Mouse (Mus musculus) erythroblast, adult 5-6 weeks (primary cell): ENCODE measurements around the gene Fxyd7. TPM values are rescaled to one million over a fixed set of nuclear protein-coding genes. Genes with fewer than 3 reads are reported as not detected.

Experiments used
- ATAC-seq: replicated peaks from 2 replicates; pipeline ENCODE4 v1.8.0; 2016; ENCODE audit warnings: moderate number of reproducible peaks, mild to moderate bottlenecking, moderate TSS enrichment, inconsistent platforms; ENCODE audit not compliant: poor library complexity, low FRiP score, severe bottlenecking
- total RNA-seq, 2 experiments: library from RNA; stranded (forward) in 1 of 2; stranded (reverse) in 1 of 2; fragments of 150-400 nt in 1 of 2; fragments of 200-764, 138-1000 nt in 1 of 2; gene quantifications; 2 replicates each; pipeline versions ENCODE4 v1.2.3 to v1.2.4; 2015 to 2017; ENCODE audit warnings: low replicate concordance in 2 of 2

The Fxyd7 gene
- total RNA-seq, 2 experiments from 2014 or later: not detected

DNA sequence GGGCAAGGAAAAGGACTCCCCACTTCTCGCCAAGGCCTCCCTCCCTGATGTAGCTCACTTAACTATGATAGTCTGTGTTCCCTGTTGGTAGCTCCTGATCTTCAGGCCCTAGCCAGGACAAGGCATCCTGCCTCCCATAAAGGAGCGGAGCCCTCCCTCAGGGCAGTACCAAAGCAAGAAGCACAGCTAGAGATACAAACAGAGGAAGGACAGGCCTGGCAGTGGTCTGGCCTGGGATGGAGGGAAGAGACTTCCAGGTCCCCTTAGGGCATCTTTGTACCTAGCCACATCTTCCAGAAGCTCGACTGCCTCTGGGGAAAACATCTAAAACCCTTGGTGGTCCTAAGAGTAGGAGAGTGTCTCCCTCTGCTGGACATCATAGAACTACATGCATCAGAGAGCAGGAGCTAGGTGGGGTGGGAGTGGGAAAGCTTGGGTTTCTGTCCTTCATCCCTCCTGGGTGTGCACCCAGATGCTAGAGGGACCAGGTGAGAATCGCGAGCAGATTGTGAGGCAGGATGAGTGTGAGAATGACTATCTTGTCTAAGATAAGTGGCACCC, 26.7 kb upstream of the Fxyd7 start:
- ATAC-seq: no peak

DNA sequence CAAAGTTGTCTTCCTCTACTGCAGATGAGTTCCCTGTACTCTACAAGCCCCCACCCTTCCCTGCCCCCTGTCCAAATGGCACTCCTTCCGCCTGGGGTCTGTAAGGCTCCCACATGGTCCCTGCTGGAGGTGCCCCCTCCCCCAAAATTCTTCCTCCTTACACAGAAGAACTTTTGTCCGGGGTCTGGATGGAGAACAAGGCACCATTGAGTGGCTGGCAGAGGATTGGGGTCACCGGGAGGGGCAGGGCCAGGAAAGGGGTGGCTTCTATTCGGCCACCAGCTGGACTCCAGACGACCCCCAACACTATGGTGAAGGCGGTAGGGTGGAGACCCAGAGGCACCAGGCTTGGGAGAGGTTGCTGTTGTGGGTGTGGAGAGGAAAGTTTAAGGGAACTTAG, 26.2 kb upstream of the Fxyd7 start:
- no peak for ATAC-seq

DNA sequence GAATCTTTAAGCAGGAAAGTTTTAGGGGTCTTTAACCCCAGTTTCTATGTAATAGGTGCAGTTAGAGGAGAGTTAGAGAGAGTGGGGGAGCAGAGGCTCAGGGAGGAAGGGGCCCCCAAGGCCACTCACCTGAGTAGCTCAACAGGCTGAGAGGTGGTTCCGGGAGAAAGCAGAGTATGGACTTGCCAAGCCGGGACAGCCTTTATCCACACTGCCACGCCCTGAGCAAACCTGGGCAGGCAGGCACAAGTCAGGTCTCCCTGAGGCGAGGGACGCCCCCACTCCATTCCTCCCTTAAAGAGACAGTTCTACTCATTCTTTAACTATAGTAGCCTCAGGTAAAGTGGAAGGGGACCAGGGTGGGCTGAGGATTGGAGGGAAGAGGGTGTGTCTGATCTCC, 25.2 kb upstream of the Fxyd7 start, which contains the start of gene Fxyd3:
Fxyd3 (minus strand) TSS at position 213 of the 400 bp plus-strand sequence.
- ATAC-seq: no peak

DNA sequence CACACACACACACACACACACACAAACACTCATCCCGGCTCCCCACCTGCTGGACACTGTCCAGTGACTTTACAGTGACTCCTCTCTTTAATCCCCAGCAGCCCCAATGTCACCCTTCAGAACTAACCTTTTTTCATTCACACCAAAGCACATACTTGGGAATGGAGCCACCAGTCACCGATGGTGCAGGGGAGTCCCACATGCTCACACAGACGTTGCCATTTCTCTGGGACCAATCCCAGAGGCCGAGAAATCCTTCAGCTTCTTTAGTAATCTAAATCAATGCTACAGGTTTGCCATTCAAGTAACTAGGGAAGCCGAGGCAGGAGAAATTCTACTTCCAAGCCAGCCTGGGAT, 23.4 kb upstream of the Fxyd7 start:
- no peak for ATAC-seq

DNA sequence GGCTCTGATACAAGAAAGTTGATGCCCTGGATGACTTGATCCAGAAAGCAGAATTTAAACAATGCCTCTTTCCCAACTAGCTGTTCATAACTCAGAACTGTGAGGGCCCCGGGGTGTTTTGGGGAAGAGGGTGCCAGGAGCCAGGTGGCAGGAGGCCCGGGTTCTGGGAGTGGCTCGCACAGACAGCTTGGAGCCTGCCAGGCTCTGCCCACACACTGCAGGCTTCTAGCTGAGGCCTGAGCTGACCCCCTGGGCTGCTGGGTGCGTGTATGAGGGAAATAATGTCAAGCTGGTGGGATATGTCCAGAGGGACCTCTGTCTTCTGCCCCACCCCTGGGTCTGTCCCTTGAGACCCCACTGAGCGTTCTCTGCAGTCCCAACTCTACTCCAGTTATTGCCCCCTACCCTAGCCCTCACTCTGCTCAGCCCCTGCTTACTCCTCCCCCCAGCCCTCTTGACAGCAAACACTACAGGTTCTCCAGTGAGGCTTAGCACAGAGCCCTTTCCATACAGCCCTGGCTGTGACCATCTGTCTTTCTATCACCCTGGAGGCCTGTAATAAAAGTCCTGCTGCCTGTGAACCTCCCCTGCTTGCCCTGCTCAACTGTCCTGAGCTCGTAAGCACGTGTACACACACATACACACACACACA, 22.9 kb upstream of the Fxyd7 start:
- ATAC-seq: no peak

DNA sequence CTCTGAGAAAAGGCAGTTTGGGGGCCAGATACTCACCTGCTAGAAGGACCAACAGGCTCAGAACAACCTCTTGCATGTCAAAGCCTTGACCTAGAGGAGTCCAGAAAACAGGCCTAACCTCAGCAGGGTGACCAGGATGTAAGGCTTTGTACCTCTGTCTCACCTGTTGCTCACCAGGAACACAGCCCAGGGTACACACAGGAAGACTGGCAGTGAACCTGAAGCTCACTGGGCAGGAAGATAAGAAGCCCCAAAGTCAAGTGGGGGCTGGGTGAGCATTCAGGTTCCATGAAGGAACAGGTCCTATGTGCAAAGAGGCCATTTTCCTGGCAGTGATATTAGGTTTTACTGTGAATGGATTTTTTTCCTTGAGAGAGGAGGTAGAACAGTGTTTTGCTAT, 22.3 kb upstream of the Fxyd7 start:
- ATAC-seq: no peak

DNA sequence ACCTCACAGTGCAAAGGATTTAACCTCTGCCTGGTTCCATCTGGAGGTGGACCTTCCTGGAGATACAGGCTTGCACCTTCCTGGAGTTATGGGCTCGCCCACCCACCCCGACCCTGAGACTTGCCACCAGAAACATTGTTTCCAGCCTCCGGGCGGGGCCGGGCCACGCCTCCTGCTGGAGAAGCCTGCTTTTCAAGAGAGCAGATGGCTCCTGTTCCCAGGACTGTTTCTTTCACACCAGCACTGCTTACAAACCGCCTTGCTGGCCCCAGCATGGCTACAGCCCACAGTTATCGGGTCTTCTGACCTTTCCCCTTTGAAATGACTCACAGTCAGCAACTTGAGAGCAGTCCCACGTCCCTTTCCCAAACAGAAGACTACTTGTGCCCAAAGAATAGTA, 21.1 kb upstream of the Fxyd7 start:
- ATAC-seq: no peak

DNA sequence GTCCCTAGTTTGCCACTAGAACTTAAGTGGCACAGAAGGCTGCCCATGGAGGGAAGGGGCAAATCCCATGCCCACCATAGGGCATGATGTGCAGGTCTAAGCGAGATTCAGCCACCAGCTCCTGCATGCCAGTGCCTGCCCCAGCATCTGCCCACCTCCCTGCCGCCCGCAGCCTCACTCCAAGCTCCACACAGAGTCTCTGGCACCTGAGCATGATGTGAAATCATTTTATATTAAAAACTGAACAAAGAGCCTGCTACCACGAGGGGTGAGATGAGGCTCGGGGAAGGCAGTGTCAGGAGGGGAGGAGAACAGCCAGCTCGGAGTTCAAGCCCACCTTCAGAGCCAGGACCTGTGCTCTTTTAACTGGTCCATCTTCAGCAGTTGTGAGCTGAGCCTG, 19.1 kb upstream of the Fxyd7 start:
- ATAC-seq: no peak

DNA sequence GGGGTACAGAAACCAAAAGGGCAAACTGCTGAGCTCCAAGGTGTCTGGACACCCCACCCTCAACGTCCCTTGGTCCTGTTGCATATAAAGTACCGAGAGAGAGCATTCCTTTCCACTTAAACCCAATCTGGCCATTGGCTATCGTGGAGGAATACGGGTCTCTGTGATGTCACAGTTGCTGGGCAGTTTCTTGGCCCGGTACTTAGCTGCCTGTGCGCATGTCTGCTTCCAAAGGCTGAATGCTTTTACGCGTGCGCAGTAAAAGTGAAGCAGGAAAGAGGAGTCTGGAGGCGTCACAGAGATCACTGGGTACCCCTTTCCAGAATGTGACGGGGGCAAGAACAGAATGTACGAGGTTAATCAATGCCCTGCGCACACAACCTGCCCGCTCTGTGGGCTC, 18.2 kb upstream of the Fxyd7 start:
- no peak for ATAC-seq

DNA sequence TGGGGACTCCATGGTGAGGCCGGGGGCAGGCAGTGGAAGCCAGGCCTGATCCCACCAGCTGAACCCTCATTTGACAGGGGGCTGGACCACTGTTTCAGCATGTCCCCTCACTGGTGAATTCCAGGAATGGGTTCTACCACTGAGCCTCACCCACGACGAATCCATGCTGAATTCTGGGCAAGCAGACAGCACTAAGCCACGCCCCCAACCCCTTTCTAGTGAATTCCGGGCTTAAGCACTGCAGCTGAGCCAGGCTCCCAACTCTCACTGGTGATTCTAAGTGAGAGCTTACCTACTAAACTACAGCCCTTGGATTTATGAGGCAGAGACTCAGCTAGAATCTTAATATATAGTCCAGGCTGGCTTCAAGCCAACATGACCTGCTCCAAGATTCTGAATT, 16.6 kb upstream of the Fxyd7 start:
- ATAC-seq: no peak

DNA sequence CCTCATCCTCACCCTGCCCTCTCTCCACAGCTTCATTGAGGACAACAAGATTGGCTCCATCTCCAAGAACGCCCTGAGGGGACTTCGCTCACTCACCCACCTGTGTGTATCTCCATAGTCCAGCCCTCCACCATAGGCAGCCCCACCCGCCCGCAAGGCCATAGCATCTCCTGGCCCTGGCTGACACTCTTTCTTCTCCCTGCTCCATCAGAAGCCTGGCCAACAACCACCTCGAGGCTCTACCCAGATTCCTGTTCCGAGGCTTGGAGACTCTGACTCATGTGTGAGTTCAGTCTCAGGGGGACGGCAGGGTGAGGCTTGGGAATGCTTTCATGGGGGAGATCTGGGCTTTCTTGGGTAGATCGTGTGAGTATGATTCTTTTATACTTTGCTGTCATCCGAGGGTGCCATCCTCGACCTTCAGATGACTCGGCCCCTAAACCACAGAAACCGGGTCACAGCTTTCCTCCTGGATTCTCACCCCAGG, 11.8 kb upstream of the Fxyd7 start:
- ATAC-seq: no peak

DNA sequence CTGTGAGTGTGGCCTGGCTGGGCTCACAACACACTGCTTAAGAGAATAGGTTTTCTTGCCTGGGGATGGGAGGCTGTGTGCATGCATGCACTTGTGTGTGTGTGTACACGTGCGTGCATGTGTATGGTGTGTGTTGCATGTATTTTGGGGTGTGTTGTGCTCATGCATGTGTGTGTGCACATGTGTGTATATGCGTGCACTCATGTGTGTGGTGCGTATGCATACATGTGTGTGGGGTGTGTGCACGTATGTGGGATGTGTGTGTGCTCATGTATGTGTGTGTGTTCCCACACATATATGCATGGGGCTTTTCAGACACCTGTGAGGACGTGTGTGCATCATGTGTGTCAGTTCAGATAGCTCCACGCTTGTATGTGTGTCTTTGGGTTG, 9.3 kb upstream of the Fxyd7 start:
- no peak for ATAC-seq

DNA sequence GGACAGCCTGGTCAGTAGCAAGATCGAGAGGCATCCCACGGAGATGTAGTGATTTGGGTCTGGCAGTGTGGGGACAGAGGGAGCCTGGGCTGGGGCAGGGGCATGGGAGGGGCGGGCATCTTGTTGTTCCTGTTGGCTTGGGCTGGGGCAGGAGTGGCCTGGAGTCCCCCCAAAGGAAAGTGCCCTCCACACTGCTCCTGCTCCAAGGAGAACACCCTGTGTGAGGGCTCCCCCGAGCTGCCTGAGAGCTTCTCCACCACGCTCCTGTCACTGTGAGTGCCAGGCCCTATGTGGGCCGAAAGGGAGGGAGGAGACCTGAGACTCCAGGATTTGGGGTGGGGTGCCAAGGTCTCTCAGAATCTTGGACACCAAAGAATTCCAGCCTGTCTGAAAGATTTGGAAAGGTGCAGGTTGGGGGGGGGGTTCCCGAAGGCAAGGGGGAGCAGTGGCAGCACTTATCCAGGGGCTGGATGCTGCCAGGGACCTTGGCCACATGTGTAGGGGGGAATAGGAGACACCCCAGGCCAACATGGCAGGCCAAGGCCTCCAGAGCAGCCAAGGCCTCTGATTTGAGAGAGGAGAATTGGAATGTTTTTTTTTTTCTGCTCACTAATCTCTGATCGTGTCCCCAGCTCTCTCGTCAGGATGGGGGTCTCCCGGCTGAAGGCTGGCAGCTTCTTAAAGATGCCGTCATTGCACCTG, 8.8 kb upstream of the Fxyd7 start:
- no peak for ATAC-seq

DNA sequence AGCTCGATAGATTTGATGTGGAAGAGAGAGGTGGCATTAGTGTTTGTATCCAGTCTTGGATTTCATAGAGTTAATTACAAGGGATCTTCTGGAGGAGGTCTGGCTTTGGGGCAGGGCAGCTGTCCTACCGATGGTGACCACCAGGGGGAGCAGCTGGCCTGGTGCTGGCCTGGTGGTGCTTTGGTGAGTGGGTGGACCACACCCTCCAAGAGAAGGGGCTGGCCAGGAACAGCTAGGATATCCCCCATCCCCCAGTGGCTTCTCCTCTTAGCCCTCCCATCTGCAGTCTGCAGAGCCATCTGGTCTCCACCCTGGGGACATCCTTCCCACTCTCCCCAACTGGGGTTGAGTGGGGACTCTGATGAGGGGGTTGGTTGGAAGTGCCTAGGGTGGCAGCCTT, 7.8 kb upstream of the Fxyd7 start, which contains the start of gene Lgi4:
Lgi4 (plus strand) TSS at position 235 of the 400 bp plus-strand sequence.
- peak; percentile 72 for ATAC-seq

DNA sequence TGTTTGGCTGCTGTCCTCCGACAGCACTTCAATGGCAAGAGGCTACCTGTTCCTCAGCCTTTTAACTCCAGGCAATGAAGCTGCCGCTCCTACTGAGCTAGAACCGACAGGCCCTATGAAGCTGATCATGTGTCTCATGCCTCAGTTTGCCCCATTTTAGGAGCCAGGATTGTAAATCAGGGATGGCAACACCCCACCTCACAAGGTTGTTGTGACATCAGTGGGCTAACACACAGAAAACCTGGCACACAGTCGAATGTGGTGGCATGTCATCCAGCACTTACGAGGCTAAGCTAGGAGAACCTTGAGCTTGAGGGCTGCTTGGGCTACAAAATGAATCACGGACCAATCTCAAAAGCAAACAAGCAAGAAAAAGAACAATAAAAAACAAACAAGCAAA, 6.9 kb upstream of the Fxyd7 start:
- no peak for ATAC-seq

DNA sequence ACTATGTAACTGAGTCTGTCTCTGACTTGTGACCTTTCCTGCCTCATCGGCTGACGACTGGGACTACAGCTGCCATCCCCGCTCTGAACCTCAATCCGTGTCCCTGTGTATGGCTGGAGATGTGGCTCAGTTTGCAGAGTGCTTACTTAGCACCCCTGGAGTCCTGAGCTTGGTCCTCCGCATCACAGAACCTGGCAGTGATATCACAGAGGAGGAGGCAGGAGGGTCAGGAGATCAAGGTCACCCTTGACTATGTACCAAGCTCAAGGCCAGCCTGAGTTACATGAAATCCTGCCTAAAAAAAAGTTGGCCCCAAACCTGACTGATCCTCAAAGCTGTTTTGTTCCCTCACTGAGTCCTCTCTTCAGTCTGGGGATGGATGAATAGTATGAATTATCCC, 6.5 kb upstream of the Fxyd7 start:
- no peak for ATAC-seq

DNA sequence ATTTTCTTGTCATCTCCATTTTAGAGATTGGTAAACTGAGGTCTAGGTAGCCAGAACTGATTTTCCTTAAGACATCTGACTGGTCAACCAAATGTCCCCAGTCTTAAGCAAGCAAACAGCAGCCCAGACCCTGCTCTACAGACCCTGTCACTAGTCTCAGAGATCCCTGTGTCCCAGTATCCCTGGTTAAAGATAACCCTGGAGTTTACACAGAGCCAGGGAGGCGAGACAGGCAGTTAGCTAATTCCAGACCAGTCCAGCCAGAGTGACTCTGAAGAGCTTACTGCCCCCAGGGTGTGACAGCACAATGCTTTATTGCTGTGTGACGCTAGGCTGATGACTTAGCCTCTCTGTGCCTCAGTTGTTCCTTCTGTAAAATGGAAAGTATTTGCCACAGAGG, 5.8 kb upstream of the Fxyd7 start, which contains the start of gene Fxyd1:
Fxyd1 (minus strand) TSS at position 129 of the 400 bp plus-strand sequence.
- ATAC-seq: no peak

DNA sequence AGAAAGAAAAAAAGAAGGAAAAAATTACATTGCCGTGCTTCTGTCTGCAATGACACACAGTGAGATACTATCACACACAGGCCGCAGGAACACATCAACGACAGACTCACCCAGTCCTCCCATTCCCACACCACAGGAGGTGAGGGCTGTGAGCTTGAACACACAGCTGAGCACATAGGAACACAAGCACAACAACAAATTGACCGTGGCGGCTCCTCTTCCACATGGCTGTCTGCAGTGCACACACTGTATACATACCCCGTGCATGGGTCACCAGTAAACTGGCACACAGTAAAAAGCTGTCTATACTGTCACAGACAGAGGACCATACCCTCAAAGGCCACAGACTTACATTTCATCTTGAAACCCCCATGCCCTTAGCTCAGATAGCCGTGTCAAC, 5.2 kb upstream of the Fxyd7 start:
- no peak for ATAC-seq

DNA sequence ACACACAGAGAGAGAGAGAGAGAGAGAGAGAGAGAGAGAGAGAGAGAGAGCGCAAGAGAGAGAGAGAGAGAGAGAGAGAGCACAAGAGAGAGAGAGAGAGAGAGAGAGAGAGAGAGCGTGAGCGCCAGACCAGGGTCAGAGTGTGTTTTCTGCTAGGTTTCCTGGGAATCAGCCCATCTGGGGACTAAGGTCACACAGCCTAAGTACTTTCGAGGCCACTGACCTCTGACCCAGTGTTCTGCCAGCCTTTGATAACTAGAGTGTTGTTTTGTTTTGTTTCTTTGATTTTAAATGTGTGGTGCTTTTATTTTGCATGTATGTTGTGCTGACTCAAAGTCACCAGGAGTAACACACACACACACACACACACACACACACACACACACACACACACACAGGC, 4.6 kb upstream of the Fxyd7 start:
- ATAC-seq: no peak

DNA sequence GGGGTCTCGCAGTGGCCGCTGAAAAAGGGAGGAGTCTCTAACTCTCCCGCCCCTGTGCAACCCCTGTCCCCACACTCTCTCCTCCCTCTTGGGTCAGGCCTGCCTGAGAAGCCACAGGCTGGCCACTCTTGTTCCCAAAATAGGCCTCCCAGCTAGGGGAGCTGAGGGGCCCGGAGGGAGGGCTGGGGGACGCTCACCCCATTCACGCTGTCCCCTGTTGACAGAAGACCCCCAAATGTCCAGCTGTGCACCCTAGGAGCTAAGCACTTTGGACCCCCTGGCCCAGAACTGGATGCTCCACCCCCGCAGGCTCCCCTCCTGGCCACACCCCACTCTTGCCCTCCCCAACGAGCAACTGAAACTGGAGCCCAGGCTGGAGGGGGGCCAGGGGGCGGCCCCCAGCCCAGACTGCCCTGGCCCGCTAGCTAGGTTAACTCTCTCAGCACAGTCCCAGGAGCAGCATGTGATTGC, 4.1 kb upstream of the Fxyd7 start:
- ATAC-seq: no peak

DNA sequence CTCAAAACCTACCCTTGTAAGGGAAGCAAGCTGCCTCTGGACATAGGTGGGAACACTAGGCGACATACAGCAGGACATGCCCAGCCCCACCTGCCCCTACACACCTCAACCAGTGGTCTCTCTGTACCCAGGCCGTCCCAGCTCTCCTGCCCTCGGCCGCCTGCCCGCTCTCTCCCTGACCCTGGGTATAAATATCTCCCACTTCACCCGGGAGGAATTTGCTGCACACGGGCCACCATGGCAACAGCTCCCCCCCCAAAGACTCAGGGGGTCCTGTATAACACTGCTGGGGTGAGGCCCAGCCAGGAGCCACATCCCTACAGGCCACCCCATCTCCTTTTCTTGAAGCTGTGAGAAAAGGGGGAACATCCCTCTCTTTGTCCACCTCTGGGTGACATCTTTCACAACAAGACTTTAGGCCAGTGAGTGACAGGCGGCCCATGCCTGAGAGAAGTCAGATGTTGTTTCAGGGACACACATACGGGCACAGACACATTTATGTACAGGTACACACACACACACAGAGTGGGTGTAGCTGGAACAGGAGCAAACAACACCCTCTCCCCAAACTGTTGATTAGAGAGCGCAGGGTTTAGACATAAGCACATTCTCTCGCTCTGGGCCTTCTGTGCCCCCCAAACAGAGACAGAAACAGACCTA, 3.5 kb upstream of the Fxyd7 start:
- no peak for ATAC-seq
